Mouse (Mus musculus) skeletal muscle tissue, adult 2 months (tissue): ENCODE results near the gene Ntm.

ENCODE experiments used
- DNase-seq: peaks from one replicate; pipeline ENCODE4 v3.0.0-alpha.2; 2012; ENCODE audit warnings: low read depth, low spot score

The Ntm gene

GRCm38 (mm10) chr9:29136039-29136438 is 826.9 kb downstream of the Ntm start:
- no peak for DNase-seq

GRCm38 (mm10) chr9:29130717-29131292 is 832.1 kb downstream of the Ntm start:
- no peak for DNase-seq

- DNase-seq = no peak
Observed at GRCm38 (mm10) chr9:29130316-29130715, 832.6 kb downstream of the Ntm start.

GRCm38 (mm10) chr9:29128416-29128815 is 834.5 kb downstream of the Ntm start:
- no peak for DNase-seq

- DNase-seq = no peak
Observed at GRCm38 (mm10) chr9:29124455-29124854, 838.5 kb downstream of the Ntm start.

- no peak for DNase-seq
Observed at GRCm38 (mm10) chr9:29123828-29124227, 839.1 kb downstream of the Ntm start.

DNA sequence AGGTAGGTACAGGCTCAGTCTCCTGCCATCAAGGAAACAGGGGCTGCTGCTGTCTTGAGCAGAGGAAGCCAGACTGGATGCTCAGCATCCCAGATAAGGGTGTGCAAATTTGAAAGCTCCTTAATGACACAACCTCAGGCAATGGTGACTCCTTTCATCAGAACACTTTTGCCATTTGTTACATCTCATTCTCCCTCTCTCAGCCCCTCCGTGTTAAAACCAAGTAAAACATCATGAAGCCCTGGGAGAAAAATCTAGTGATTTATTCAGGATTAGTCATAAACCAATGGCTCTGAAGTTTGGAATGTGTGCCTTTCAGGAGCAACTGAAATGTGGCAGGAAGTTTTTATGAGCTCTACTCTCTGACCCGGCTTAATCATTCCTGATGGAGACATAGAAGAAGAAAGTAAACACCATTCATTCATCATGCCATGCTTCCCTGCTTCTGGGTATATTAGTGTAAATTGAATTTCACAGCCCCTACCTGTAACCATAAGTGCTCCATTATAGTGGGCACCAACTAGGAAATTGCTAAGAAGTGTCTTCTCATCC is 845.3 kb downstream of the Ntm start:
- no peak for DNase-seq

DNA sequence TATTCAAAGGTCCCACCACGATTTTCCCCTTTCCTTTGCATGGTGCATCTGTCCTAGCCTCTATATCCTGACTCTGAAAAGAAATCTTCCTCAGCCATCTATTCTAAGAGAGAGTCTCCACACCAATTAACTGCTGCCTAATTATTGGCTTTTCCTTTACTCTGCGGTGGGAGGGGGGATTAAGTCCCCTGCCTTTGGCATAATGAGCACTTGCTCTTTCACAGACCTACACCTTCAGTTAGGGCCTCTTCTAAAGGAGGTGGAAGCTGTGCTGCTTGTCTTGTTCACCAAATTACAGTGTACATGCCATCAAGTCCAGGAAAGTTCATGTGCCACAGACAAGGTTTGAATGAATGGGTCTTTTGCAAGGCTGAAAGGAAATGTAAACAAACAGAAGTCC is 847.6 kb downstream of the Ntm start:
- DNase-seq = no peak

- DNase-seq = no peak
Observed at GRCm38 (mm10) chr9:29106771-29107170, 856.2 kb downstream of the Ntm start.

GRCm38 (mm10) chr9:29104442-29104841 is 858.5 kb downstream of the Ntm start:
- DNase-seq = no peak

DNA sequence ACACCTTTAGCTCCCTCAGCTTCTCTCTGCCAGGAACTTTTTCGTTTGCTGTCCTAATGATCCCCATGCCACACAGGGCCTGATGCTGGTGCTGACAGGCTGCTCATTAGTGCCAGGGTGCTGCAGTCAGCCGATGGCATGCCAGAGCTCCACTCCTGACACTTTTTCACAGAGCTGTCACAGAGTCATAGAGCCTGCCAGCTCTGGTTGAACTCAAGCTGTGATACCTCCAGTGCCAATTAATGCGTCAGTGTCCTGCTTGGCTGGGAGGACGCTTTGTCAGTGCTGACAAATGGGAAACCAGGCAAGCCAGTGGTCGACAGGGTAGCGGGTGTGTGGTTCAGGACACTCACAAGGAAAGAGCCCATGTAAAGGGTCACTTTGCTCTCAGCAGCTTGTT is 858.9 kb downstream of the Ntm start:
- no peak for DNase-seq

DNA sequence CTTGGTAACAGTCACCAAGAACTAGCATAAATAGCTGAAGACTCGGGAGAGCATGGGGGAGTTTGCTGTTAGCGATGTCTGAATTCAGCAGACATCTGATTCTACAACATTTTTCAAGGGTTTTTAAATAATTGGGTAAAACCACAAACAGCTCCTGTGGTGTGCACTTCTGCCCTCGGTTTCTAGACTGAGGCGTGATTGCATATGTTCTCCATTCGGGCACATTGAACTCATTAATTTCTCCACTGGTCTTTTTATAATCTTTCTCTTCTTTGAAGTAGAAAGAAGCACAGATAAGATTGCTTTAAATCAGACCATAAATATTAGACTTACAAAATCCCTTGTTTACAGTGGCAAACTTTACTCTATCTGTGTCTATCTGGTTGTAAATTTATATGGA is 862.3 kb downstream of the Ntm start:
- DNase-seq = no peak

DNA sequence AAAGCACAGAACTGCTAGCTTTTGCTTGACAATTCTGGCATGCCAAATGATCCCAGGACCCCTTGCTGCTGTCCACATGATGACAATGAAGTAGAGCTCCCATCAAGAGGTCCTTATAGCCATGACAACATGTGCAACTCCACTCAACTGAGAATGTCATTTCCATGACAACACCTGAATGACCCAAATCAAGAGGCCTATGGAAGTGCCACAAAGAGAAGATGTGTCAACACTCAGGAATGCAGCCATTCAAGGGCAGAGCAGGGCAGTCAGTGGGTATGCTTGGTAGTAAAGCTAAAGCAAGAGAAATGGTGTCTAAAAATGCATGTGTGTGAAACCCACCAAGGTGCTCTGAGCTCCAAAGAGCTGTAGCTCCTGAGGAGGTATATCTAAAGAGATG is 870.5 kb downstream of the Ntm start:
- DNase-seq = no peak

DNA sequence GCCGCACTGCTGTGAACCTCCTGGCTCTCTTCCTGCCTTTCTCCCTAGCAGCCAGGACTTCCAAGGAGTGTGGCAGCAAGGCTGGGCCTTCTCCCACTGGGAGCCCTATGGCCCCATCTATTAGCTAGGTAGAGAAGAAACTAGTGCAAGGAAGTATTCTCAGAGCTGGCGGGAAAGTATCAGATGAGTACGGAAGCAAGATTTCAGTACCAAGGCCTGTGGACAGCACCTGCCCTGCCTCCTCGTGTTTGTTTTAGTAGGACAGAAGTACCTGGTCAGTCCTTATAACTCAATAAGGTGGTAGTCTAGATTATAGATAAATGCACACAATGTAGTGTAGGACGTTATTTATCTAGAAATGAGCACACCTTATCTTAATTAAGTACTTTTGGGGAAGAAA is 874.3 kb downstream of the Ntm start:
- DNase-seq = no peak

DNA sequence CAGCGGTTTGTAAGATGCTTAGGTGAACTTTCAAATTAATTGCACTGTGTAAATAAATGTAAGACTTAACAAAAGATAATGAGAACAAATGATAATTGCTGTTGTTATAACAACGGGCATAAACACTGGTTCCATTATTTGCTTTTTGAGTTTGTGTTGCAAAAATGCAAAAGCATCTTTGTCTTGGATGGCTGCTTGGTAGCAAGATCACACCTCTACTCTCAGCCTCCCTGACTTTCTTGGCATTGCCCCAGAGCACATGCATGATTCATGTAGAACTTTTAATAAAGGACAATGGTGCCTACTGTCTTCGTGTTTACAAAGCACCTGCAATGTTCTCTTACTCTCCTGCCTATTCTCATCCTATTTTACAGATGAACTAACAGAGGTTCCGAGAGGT is 875.3 kb downstream of the Ntm start:
- DNase-seq = no peak

DNA sequence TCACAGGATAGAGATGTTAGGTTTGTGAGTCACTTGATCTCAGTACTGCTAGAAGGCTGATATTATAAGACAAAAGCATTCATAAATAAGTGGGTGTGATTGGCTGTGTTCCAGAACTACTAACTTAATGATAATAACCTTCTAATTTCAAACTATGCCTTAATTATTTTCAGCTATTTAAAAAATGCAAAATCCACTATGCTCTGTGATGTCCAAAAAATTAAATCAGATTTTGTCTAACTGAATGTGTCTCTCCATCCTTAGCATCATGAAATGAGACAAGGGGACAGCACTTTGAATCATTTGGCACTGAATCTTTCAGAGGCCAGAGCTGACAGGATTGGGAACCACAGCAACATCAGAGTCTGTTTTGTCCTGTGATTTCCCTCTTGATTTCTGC is 875.8 kb downstream of the Ntm start:
- DNase-seq = no peak

DNA sequence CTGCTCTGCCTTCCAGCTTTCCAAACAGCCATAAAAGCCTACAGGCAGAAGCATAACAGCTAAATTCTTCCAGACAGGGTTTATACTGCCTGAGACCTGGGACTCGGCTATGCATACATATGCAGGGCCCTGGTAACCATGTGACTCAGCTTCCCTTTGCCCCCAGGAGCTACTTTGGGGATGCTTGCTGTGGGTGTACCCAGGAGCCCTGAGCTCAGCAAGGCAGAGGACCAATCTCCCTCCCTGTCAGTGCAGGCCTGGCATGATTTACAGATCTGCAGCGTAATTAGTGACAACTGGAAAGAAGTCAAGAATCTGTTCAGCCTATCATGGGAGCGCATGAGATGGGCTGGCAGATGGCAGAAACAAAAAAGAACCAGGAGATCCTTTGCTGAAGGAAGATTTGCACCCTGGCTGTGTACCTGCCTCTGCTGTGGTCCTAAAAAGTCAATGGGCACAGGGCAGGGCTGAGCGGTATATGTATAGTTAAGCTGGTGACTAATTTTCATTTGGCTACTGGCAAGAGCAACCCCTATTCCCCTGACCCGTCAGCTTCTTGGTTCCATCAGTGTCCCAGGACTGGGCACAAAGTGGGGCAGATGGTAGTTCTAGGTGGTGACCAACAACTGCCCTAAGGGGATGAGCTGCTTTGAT is 886.9 kb downstream of the Ntm start:
- no peak for DNase-seq

GRCm38 (mm10) chr9:29075243-29075642 is 887.7 kb downstream of the Ntm start:
- DNase-seq = no peak

GRCm38 (mm10) chr9:29074494-29074893 is 888.4 kb downstream of the Ntm start:
- DNase-seq = no peak

GRCm38 (mm10) chr9:29071997-29072396 is 890.9 kb downstream of the Ntm start:
- DNase-seq = no peak

GRCm38 (mm10) chr9:29067572-29067971 is 895.4 kb downstream of the Ntm start:
- no peak for DNase-seq

DNA sequence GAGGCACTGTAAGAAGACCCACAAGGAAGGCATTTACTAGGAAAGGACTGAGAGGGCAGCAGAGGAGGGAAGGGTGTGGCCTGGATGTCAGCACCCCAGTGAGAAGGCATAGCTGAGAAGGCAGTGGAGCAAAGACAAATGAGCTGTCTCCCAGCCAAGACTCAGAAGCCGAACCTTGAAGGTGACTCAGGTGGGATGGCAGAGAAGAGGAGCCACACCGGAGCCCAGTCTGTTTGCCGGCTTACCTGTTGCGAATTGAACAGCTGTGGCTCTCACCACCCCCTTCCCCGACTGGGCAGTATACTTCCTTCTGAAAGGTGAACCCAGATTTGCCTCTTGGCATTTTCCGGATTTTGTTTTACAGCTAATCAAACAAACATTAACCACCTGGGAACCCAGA is 902.6 kb downstream of the Ntm start:
- DNase-seq = no peak

- DNase-seq = no peak
Observed at GRCm38 (mm10) chr9:29058811-29059210, 904.1 kb downstream of the Ntm start.

DNA sequence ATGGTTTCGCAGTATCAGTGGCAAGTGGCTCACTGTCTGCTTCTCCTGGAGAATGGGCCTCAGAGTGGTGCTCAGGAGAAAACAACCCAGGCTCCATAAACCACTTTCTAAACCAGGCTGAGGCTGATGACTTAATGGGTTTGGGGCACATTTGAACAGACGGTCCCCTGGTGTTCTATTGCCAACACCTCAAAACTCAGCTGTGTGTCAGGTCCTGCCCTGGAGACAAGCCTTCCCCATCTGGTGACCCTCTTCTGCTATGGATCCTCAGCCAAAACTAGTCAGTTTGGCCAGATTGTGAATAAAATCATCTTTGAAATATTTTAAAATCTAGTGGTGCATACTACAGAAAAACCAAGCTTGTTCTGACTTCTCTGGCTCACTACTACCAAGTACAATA is 907.3 kb downstream of the Ntm start:
- no peak for DNase-seq
